Mouse (Mus musculus) lung, postnatal 36 days (tissue): ENCODE results near the gene Olfr550.
"Not testable (repeated sequence)": the region's sequence is repeated elsewhere in the genome, so short reads cannot be mapped to it uniquely, and the experiment has no call there.

Experiments
- DNase-seq: peaks from one replicate; pipeline ENCODE4 v3.0.0; 2022; ENCODE audit warnings: mixed read lengths

Gene Olfr550

DNA sequence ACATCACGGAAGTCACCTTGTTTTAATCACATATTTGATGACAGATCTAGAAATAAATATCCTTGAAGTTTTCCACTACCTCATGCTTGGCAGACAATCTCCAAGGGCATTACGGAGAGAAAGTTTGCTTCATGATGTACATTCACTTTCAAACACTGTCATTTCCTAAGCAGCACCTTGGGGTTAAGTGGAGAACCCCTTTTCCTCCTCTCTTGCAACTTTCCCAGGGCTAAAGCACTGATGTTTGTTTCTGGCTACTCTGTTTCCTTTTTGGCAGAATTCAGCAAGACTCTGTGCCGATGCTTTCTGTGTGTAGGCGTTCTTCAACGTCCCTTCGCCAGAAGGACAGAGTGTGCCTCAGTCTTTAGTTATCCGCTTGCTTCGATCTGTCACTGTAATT is at the start of gene Olfr550:
Gene Olfr550, plus strand, starts transcription at position 301 of the 400 bp plus-strand sequence.
- no peak for DNase-seq

DNA sequence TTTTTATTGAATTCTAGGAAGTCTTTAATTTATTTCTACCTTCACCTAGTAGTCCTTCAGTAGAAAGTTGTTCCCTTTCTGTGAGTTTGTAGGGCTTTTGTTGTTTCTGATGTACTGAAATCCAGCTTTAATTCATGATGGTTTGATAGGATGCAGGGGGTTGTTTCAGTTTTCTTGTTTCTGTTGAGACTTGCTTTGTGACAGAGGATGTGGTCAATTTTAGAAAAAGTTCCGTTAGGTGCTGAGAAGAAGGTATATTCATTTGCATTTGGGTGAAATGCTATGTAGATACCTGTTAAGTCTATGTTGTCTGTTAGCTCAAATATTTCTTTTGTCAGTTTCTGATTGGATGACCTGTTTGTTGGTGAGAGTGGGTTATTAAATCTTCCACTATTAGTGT is 42.2 kb upstream of the Olfr550 start:
- DNase-seq, result no peak

DNA sequence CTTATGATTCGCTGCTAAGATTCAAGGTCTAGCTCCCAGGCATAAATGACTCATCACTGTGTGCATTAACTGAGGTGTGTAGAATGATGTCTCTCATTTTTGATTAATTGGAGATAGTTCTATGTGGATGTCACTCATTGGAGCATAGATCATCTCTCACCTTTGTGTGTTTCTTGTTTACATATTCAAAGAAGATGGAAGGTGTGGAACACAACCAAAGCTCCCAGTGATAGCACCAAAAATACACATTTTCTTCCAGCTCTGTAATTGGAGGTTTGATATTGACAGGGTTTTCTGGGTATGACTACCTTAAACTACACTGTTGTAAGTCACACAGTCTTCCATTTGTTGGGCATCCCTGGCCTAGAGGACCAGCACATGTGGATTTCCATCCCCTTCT is 36.8 kb upstream of the Olfr550 start, which contains the start of gene Olfr547:
Gene Olfr547, plus strand, starts transcription at position 301 of the 400 bp plus-strand sequence.
- DNase-seq, result no peak

DNA sequence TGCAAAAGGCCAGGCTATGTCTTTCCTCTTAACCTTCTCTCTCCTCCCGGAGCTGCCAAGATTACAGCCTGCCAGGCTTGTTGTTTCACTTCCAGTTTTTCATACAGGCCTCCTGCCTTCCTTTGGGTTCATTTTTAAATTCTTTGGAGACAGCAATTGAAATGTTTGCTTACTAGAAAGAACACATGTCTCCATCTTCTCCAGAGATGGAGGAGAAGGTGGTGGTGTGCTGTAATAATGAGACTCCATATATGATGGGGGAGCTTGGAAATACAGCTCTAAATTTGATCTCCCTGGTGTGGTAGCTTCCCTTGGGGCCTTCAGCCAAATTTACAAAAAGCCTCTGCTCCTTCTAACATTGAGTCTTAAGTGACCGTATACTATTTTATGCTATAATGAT is 30.6 kb upstream of the Olfr550 start, which contains the start of gene Olfr548-ps1:
Gene Olfr548-ps1, plus strand, starts transcription at position 301 of the 400 bp plus-strand sequence.
- DNase-seq, result no peak

DNA sequence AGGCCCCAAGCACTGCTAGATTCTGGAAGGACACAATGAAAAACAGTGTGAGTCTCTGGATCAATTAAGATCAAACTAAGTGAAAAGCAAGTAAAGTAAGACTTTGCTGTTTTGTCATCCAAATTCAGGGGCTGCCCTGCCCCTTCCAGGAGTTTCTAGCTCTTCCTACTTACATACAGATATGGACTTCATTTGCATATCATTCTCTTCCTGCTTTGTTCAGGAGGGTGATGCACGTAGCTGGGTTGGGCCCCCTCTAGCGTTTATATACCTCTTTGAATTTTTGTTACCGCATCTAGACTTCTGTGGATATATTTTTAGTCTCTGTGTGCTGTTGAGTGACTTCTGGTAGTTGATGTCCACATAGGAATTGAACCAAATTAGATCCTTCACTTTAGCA is 30.0 kb upstream of the Olfr550 start:
- DNase-seq, result no peak

DNA sequence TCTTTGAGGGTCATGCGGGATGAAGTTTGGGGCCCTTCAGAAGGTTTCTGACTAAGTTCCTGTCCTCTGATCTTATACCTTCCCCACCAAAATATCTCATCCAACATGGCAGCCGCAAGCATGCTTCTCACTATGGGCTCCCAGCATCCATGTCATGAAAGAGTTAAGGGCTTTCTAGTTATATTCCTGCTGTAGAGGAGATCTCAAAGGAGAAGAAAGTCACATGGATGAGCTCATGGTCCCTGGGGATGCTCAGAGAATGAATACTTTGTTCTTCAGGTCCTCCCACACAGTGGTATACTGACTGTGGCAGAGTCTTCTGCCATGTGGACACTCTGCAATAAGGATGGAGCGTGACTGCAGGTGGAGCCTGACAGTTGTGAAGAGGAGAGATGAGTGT is 21.7 kb upstream of the Olfr550 start, which contains the start of gene Olfr549:
Gene Olfr549, plus strand, starts transcription at position 301 of the 400 bp plus-strand sequence.
- DNase-seq, result no peak

DNA sequence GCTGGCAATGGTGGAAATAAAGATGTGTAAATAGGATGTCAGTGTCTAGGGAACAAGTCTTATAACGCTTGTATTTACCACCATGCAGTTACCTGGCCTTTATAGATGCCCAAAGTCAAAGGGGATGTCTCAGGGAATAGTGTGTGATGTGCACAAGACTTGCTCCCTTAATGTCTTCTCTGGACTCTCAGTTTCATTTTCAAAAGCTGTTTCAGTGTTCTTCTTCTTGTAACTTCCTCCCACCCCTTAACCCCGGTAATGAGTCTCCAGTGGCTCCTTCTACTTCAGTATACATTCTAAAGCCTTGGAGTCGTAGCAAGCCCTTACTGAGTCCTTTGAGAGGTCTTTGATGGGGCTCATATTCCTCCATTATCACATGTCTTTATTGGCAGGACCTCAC is 18.0 kb upstream of the Olfr550 start:
- DNase-seq, result no peak

DNA sequence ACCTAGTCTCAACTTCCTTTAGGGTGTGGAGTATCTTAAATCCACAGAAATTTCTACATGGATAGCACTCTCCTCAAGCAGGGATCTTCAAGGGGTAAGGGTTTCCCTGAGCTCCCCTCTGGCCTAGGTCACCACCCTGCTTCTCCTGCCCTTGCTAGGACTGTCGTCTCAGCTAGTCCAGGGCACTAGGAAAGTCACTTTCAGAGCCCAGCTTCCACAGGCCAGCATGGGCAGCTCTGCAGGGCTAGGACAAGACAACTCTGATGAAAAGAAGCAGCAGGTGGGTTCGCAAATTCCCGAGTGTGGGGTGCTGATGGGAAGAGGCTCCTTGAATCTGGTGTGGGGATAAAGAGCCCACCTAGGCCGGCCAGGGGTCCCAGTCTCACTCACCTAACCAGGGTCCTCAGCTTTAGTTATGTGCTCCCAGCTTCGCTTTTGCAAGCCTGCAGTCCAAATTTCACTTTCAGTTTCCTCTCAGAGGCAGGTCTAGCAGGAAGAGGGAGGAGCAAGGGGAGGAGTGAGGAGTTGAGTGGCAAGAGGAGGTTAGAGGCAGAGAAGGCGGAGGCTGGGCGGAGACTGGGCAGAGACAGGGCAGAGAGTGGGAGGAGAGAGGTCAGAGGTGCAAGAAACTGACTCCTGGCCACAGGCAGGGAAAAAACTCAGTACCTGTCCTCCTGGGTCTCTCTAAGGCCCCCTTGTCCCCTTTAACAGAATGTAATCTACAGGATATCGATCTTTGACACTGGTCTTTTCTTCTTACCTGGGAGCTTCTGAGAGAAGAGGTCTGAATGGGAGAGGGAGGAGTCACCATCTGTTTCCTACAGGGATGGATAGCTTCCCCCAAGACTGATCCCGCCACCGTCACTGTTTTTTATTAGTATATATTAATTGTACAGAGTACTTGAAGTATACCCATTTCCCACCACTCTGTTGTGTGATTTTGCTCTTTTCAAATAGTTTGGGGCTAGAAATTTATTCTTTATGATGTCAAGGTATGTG is 5.9 kb upstream of the Olfr550 start, which contains the start of gene Trim21:
Gene Trim21, minus strand, starts transcription at position 488 of the 999 bp plus-strand sequence.
- DNase-seq, result peak; percentile 98

DNA sequence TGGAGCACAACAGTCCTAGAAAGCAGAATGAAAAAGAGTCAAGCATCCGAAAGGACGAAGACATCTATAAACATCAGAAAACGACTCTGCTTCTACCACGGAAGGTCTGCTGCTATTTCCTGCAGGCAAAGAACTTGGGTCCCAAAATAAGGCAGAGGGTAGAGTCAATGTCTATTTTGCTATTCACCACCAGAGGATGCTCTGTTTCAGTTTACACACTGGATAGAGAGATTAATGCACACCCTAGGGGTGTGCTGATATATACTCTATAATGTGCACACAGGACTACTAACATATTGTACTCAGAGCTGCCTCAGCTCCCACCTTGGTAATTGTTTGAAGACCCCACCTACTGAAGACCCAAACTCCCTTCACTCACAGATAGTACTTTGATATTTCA is 5.0 kb upstream of the Olfr550 start:
- DNase-seq, result no peak

DNA sequence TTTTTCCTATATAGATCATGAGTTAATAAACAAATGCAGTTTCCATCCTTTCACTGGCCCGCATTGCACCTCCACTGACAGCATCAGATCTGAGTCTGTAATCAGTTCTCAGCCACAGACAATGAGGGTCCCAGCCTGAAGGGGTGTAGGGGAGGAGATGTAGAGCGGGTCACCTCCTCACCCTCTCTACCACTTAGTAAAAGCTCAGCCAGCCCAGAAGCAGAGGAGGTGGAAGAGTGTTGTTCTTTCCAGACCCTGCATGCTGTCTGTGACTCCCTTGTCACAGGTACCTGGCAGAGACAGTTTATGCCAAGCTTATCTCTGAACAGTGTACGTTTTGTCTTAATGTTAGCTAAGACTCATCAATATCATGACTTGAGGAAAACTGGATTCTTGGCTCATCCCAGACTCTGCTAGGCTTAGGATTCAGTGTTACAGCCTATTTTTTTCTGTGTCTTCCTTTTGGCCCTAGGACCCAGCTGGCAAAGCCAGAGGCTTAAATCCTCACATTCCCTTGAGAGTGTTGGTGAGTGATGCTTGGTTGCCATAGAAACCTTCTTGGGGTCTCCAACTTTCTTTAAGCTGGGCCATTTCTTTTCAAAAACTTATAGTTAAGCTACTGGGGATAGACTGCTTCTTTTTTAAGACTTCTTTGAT is 2.1 kb downstream of the Olfr550 start:
- DNase-seq, result no peak

DNA sequence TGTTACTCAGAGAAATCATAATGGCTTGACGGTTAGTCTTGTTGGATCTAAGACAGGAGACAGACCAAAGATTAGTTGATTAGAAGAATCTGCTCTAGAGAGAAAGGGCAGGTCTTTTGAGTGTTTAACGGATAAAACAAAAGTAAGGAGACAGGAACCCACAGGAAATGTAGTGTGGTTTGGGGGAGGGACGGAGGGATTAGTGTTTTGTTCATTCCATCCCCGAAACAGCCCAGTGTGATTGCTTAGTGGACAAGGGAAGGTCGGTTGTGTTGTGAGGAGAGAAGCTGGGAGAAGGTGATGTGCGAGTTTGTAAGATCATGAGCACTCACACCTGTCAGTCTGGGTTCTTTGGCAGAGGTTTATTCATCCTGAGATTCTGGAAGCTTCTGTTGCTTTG is 4.8 kb downstream of the Olfr550 start:
- DNase-seq, result no peak

DNA sequence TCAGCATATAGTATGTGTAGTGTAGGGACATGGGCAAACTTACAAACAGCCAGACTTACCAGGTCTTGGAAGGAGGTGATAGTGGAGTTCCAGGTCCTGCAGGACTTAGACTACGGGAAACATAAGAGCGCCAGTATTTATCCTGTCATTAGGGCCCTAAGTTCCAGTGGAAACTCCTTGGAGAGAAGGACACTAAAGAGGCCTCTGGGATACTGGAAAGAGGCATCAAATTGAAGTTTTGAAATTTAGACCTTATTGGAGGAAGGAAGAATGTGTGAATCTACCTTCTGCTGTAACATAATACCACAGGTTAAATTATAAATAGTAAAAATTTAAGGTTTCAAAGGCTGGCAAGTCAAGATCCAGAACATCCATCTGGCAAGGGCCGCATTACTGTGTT is 20.5 kb downstream of the Olfr550 start, which contains the start of gene Olfr551:
Gene Olfr551, minus strand, starts transcription at position 101 of the 400 bp plus-strand sequence.
- DNase-seq, result no peak

DNA sequence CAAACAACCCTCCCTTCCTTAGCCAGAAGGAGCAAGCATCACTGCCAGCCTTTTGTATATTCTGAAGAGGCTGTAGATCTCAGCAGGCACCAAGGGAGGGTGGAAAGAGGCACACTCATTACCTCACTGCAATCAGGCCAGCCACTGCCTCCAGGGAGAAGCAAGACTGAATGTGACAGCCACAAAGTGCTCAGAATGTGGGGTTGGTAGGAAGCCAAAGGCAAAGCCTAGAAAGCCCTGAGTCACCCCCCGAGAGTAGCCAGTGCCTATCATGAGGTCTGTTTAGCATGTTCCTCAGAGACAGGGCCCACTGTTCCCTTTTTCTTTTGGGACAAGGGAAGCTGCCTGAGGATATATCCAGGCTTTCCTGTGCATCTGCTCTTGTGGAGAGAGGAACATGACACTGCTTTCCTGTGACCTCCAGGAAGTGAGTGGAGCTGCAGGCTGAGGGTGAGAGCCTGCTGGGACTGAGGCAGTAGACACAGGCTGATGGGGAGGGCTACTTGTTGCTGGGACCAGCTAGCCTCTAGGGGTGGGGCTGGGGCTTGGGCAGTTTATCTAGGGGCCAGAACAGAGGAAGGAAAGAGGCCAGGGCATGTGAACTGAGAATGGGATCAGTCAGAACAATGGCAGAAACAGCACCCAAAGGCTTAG is 26.3 kb downstream of the Olfr550 start, which contains the start of gene Olfr552:
Gene Olfr552, plus strand, starts transcription at position 393 of the 654 bp plus-strand sequence.
- DNase-seq, result no peak

DNA sequence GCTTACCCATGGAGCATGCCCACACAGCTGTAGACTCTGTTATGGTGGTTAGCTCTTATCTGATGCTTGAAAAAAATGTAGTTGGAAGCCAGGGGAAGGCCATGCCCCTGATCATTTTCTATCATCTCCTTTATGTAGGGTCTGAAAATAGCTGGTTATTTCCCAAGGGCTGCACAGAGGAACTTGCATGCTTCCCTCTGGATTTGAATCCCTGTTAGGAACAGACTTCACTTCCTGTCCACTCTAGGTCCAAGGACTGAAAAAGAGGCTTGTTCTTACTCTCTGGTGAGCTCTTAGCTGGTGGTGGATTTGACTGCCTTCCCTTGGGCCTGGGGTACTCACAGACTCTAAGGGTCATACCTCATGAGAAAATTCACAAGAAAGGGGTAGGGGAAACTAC is 46.9 kb downstream of the Olfr550 start, which contains the start of gene Olfr553:
Gene Olfr553, minus strand, starts transcription at position 101 of the 400 bp plus-strand sequence.
- DNase-seq, result no peak

DNA sequence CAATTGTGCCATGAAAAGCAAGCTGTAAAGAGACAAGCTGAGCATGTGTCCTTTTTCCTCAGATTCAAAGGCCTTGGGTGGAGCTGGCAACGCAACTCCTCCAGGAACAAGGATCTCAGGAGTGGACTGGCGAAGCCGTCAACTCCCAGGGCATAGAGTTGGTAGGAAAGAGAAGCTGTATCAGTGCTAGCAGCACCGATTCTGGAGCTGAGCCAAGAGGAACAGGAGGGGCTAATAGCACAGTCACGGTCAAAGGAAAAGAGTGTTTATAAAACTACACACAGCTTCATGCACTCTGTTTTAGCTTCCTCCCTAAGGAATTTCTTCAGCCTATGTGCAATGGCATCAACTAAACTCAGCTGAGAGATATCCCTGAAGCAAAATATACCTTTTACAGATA is 48.4 kb downstream of the Olfr550 start:
- DNase-seq, result peak; percentile 73

DNA sequence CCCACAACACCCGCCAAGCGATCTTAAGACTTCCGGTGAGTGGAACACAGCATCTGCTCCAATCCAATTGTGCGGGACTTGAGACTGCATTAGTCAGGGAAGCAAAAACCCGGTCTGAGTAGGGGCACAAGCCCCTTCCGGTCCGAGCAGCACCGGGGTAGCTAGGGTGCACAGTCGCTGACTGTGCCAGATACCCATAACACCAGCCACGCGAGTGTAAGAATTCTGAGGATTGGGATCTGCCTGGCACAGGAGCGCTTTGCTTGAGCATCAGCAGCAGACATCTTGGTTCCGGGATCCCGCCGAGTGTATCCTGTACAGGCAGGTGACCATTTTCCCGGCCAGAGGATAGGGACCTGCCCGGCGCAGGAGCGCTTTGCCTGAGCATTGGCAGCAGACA is 49.1 kb downstream of the Olfr550 start:
- DNase-seq, result not testable (repeated sequence)
